Mouse (Mus musculus): Measurements from ENCODE around the gene Bcs1l. TPM values are rescaled to one million over a fixed set of nuclear protein-coding genes. Genes with fewer than 3 reads are reported as not detected.

The Bcs1l gene
- polyA plus RNA-seq, 1 experiment from 2014 or later, result 18.9 TPM

- H3K4me1 ChIP-seq (ENCODE audit: control insufficient read depth, insufficient read depth, low read length), result peaks cover 23% of the 10 kb centered on the region
- no peaks in the 10 kb centered on the region for H3K9me3 ChIP-seq (ENCODE audit: control insufficient read depth, low read length)
- no peak overlapping the region for H3K27ac ChIP-seq (ENCODE audit: low read depth, low read length)
- ATAC-seq (ENCODE audit: low FRiP score, low TSS enrichment), result no peak
- H3K27me3 ChIP-seq (ENCODE audit: control insufficient read depth, insufficient read depth, low read length), result no peaks in the 10 kb centered on the region
- H3K9ac ChIP-seq (ENCODE audit: low read depth, low read length), result no peak overlapping the region
- no peak overlapping the region for H3K4me2 ChIP-seq (replicated peaks; ENCODE audit: low read depth, low read length)
- H3K36me3 ChIP-seq (ENCODE audit: control insufficient read depth, insufficient read depth, low read length), result peaks cover 24% of the 10 kb centered on the region
- no peak overlapping the region for H3K4me3 ChIP-seq (ENCODE audit: low read length)
- WGBS, result 96% methylated on average over 3 of the region's 3 CpGs
Observed at GRCm38 (mm10) chr1:74584616-74585398, 3.3 kb upstream of the Bcs1l start.

DNA sequence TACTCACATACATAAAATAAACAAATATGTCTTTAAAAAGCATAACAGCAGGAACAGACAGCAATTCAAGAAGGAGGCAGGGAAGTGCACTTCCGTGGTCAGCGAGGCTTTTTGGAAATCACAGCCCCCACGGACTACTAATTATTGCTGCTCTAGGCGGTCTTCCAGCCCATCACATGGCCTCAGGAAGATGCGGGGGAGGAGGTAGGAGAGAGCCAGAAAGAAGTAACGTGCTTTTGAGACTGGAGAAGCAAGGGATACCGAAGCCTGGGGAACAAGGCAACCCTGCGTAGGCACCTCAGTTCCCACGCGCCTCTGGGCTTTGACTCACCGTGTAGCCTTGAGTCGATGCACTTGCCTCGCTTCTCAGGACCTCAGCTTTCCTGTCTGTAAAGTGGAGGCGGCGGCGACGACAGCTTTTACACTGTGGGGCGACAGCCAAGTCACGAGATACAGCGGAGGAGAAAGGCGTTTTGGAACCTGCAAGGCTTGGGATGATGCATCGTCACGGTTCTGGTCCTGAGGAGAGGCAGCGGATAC, 786 bp upstream of the Bcs1l start:
- Histone ChIP-seq H3K4me2 (replicated peaks; ENCODE audit: low read depth, low read length) (peak overlapping the region; percentile 86), H3K27me3 (ENCODE audit: control insufficient read depth, insufficient read depth, low read length) (no peaks in the 10 kb centered on the region), H3K4me3 (ENCODE audit: low read length) (peak overlapping the region; percentile 73), H3K9ac (ENCODE audit: low read depth, low read length) (peak overlapping the region; percentile 85), H3K9me3 (ENCODE audit: control insufficient read depth, low read length) (no peaks in the 10 kb centered on the region), H3K4me1 (ENCODE audit: control insufficient read depth, insufficient read depth, low read length) (peaks cover 23% of the 10 kb centered on the region), H3K27ac (ENCODE audit: low read depth, low read length) (peak overlapping the region; percentile 86; the same call in 1 of the 2 replicates), H3K36me3 (ENCODE audit: control insufficient read depth, insufficient read depth, low read length) (peaks cover 37% of the 10 kb centered on the region)
- 0% methylated on average over 24 of the region's 24 CpGs for WGBS
- peak; percentile 2; the same call in 1 of the 2 replicates for ATAC-seq (ENCODE audit: low FRiP score, low TSS enrichment)

DNA sequence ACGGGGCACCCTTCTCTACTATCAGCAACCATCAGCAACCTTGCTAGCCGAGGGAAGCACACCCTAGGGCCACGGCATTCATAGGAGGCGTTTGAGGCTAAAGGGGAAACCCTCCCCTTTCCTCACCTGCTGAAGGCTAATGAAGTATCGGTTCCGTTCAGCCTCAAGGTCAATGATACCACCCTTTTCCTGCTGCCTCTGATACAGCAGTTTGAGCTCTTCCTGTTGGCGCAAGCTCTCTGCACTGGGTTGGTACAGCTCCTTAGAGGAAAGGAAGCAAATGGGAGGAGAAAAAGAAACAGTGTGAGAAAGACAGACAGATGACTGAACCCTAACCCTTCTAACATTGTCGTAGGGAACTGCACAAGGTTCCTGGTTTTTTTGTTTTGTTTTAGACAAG, 6.3 kb downstream of the Bcs1l start:
- Histone ChIP-seq H3K9me3 (ENCODE audit: control insufficient read depth, low read length) (no peaks in the 10 kb centered on the region), H3K36me3 (ENCODE audit: control insufficient read depth, insufficient read depth, low read length) (peaks cover 86% of the 10 kb centered on the region), H3K27ac (ENCODE audit: low read depth, low read length) (no peak overlapping the region), H3K4me3 (ENCODE audit: low read length) (no peak overlapping the region), H3K27me3 (ENCODE audit: control insufficient read depth, insufficient read depth, low read length) (no peaks in the 10 kb centered on the region), H3K4me1 (ENCODE audit: control insufficient read depth, insufficient read depth, low read length) (no peaks in the 10 kb centered on the region), H3K9ac (ENCODE audit: low read depth, low read length) (no peak overlapping the region), H3K4me2 (replicated peaks; ENCODE audit: low read depth, low read length) (no peak overlapping the region)
- WGBS, result 84% methylated on average over 8 of the region's 8 CpGs
- no peak for ATAC-seq (ENCODE audit: low FRiP score, low TSS enrichment)

GRCm38 (mm10) chr1:74600501-74601266, 12.6 kb downstream of the Bcs1l start:
- Histone ChIP-seq H3K9me3 (ENCODE audit: control insufficient read depth, low read length) (no peaks in the 10 kb centered on the region), H3K9ac (ENCODE audit: low read depth, low read length) (peak overlapping the region; percentile 84), H3K27me3 (ENCODE audit: control insufficient read depth, insufficient read depth, low read length) (no peaks in the 10 kb centered on the region), H3K36me3 (ENCODE audit: control insufficient read depth, insufficient read depth, low read length) (peaks cover 33% of the 10 kb centered on the region), H3K4me3 (ENCODE audit: low read length) (peak overlapping the region; percentile 93), H3K4me1 (ENCODE audit: control insufficient read depth, insufficient read depth, low read length) (peaks cover 5% of the 10 kb centered on the region), H3K4me2 (replicated peaks; ENCODE audit: low read depth, low read length) (peak overlapping the region; percentile 77), H3K27ac (ENCODE audit: low read depth, low read length) (no peak overlapping the region)
- ATAC-seq (ENCODE audit: low FRiP score, low TSS enrichment), result peak; percentile 74
- WGBS, result 11% methylated on average over 18 of the region's 26 CpGs

DNA sequence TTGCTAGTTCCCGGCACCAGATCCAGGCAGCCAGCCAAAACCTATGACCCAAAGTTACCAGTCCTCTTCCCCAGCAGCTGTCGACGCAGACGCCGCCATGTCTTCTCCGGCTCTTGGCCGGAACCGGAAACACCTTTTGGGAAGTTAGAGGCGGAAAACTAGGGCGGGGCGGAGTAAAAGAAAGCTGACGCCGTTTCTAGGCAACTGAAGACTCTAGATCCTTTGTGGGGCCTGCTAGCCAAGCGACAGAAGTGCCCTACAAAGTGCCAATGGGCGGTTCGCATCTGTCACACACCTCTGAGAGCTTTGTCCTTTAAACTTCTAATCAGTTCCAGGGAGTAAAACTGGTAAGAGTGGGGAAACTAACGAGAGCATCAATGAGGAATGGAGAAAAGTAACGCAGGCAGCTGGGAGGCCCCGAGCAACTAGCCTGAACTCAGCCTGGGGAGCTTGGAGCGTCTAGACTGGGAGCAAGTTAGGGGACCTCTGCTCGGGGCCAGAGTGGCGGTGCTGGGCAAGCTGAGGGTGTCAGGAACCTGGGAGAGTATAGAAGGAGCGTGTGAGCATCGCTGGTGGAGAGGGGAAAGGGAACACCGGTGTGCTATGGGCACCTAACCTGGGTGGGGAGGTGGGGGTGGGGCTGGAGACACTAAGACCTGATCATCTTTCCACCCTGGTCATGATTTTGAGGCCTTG, 13.3 kb downstream of the Bcs1l start, which contains the start of the genes Rnf25 and Stk36:
Rnf25 (minus strand) TSS at position 131 of the 696 bp plus-strand sequence.
Stk36 (plus strand) TSS at position 179 of the 696 bp plus-strand sequence.
- H3K4me3 ChIP-seq (ENCODE audit: low read length), result peak within 1 kb of the TSS; percentile 93
- 6% methylated on average over 25 of the region's 25 CpGs for WGBS
- H3K4me1 ChIP-seq (ENCODE audit: control insufficient read depth, insufficient read depth, low read length), result peaks cover 5% of the 10 kb centered on the region
- peak within 1 kb of the TSS; percentile 77 for H3K4me2 ChIP-seq (replicated peaks; ENCODE audit: low read depth, low read length)
- no peak within 1 kb of the TSS for H3K27ac ChIP-seq (ENCODE audit: low read depth, low read length)
- peak within 1 kb of the TSS; percentile 84 for H3K9ac ChIP-seq (ENCODE audit: low read depth, low read length)
- H3K9me3 ChIP-seq (ENCODE audit: control insufficient read depth, low read length), result no peaks in the 10 kb centered on the region
- ATAC-seq (ENCODE audit: low FRiP score, low TSS enrichment), result peak; percentile 88
- no peaks in the 10 kb centered on the region for H3K27me3 ChIP-seq (ENCODE audit: control insufficient read depth, insufficient read depth, low read length)
- peaks cover 26% of the 10 kb centered on the region for H3K36me3 ChIP-seq (ENCODE audit: control insufficient read depth, insufficient read depth, low read length)

DNA sequence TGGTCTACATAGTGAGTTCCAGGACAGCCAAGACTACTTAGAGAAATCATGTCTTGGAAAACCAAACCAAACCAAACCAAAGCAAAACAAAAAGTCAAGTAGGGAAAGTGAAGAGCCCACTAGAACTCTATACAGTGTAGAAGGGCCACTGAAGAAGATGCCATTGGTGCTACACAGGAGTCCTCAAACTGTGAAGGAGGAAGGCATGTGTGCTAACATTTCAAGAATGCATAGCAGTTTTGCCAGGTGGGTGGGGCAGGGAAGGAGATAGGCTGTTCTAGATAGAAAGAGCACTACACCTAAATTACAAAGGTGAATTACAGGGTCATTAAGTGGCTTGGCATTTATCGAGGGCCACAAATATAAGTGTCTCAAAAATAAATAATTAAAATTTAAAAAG, 36.1 kb downstream of the Bcs1l start:
- Histone ChIP-seq H3K27ac (ENCODE audit: low read depth, low read length) (no peak overlapping the region), H3K4me3 (ENCODE audit: low read length) (no peak overlapping the region), H3K9me3 (ENCODE audit: control insufficient read depth, low read length) (no peaks in the 10 kb centered on the region), H3K27me3 (ENCODE audit: control insufficient read depth, insufficient read depth, low read length) (no peaks in the 10 kb centered on the region), H3K9ac (ENCODE audit: low read depth, low read length) (no peak overlapping the region), H3K4me2 (replicated peaks; ENCODE audit: low read depth, low read length) (no peak overlapping the region), H3K36me3 (ENCODE audit: control insufficient read depth, insufficient read depth, low read length) (no peaks in the 10 kb centered on the region), H3K4me1 (ENCODE audit: control insufficient read depth, insufficient read depth, low read length) (no peaks in the 10 kb centered on the region)
- no peak for ATAC-seq (ENCODE audit: low FRiP score, low TSS enrichment)
- WGBS, result 91% methylated on average over 1 of the region's 1 CpGs

DNA sequence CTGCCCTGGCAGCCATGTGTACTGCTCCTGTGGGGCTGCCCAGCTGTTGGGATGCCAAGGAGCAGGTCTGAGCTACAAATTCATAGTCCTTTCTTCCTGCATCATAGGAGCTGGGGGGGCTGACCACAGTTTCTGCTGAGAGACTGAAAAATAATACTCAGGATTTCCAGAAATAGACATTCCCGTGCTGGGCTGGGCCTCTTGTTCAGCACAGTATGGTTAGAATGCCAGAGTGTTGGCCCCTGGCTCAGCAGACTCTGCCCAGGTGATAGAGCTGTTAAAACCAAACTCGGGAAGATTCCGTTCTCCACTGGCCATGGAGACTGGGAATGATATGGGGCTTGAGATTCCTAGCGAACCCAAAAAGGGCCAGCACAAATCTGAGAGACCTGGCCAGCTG, 38.0 kb downstream of the Bcs1l start:
- Histone ChIP-seq H3K4me3 (ENCODE audit: low read length) (no peak overlapping the region), H3K9me3 (ENCODE audit: control insufficient read depth, low read length) (no peaks in the 10 kb centered on the region), H3K9ac (ENCODE audit: low read depth, low read length) (no peak overlapping the region), H3K4me2 (replicated peaks; ENCODE audit: low read depth, low read length) (no peak overlapping the region), H3K4me1 (ENCODE audit: control insufficient read depth, insufficient read depth, low read length) (no peaks in the 10 kb centered on the region), H3K36me3 (ENCODE audit: control insufficient read depth, insufficient read depth, low read length) (no peaks in the 10 kb centered on the region), H3K27me3 (ENCODE audit: control insufficient read depth, insufficient read depth, low read length) (no peaks in the 10 kb centered on the region), H3K27ac (ENCODE audit: low read depth, low read length) (no peak overlapping the region)
- ATAC-seq (ENCODE audit: low FRiP score, low TSS enrichment), result no peak
- WGBS, result 90% methylated on average over 4 of the region's 4 CpGs

GRCm38 (mm10) chr1:74628001-74628400, 39.9 kb downstream of the Bcs1l start:
- Histone ChIP-seq H3K9me3 (ENCODE audit: control insufficient read depth, low read length) (no peaks in the 10 kb centered on the region), H3K27ac (ENCODE audit: low read depth, low read length) (no peak overlapping the region), H3K4me2 (replicated peaks; ENCODE audit: low read depth, low read length) (no peak overlapping the region), H3K9ac (ENCODE audit: low read depth, low read length) (no peak overlapping the region), H3K36me3 (ENCODE audit: control insufficient read depth, insufficient read depth, low read length) (no peaks in the 10 kb centered on the region), H3K4me3 (ENCODE audit: low read length) (no peak overlapping the region), H3K27me3 (ENCODE audit: control insufficient read depth, insufficient read depth, low read length) (no peaks in the 10 kb centered on the region), H3K4me1 (ENCODE audit: control insufficient read depth, insufficient read depth, low read length) (no peaks in the 10 kb centered on the region)
- 34% methylated on average over 7 of the region's 7 CpGs for WGBS
- ATAC-seq (ENCODE audit: low FRiP score, low TSS enrichment), result no peak

Measured in kidney, embryonic 14.5 days (tissue).